Mouse (Mus musculus): ENCODE data around the gene Ttn.

DNA sequence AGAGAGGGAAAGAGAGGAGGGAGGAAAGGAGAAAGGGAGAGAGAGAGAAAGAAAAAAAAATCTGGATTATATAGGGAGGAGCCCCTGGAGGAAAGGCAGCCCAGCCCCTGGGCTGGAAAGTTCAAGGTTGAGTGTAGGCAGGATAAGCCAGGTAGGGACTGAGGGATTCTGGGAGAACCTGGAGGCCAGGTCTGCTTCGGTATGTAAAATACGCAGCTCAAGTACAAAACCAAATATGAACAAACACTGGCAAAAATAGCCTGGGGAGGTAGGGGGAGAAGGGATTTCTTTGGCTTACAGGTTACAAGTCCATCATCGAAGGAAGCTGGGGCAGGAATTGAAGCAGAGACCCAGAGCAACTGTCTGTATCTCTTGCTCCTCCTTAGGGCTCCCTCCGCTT, 5.0 kb upstream of the Ttn start:
- TF ChIP-seq POLR2A (IDR thresholded peaks at IDR 0.05; ENCODE audit: low read depth, low read length): no peak
- TF ChIP-seq CTCF (IDR thresholded peaks at IDR 0.05; ENCODE audit: borderline replicate concordance, insufficient read depth, low read length): no peak
